8 mouse cellular contexts compared by ENCODE assay signal in genomic region chr9:43034273-43034672, GRCm38 (mm10).
"Had no signal": no experiment of that assay in that cellular context is flagged by ENCODE, and none has a peak within 500 bp of the region (broad histone marks: within the 10 kb centered on the region; RNA-seq: fewer than 3 reads in every experiment).

No protein-coding gene starts in this region.

- DNase-seq: kidney, adult 11 months; left cerebral cortex, postnatal 4 days; liver; liver, embryonic 13.5 days; liver, postnatal 0 days; right cerebral cortex, postnatal 14 days; thymus, postnatal 4 days had no signal

- ATAC-seq: liver, postnatal 0 days; midbrain, embryonic 13.5 days had no signal

- H3K4me2 ChIP-seq: liver, embryonic 13.5 days; midbrain, embryonic 13.5 days had no signal

- H3K9ac ChIP-seq: liver, embryonic 13.5 days; liver, postnatal 0 days; midbrain, embryonic 13.5 days had no signal

- H3K9me3 ChIP-seq: liver, embryonic 13.5 days; midbrain, embryonic 13.5 days had no signal

- H3K27ac ChIP-seq: liver, embryonic 13.5 days; midbrain, embryonic 13.5 days had no signal

- H3K36me3 ChIP-seq: liver, embryonic 13.5 days had no signal

- H3K27me3 ChIP-seq: liver, embryonic 13.5 days; midbrain, embryonic 13.5 days had no signal

- H3K4me3 ChIP-seq: liver, embryonic 13.5 days; midbrain, embryonic 13.5 days had no signal
